Mouse (Mus musculus) effector memory CD4-positive, alpha-beta T cell, adult 5 months (primary cell): ENCODE measurements around the gene Olfr1184. TPM values are rescaled to one million over a fixed set of nuclear protein-coding genes. Genes with fewer than 3 reads are reported as not detected.

Source experiments
- polyA plus RNA-seq: library from polyadenylated mRNA; unstranded; fragments of 100-300 nt; shearing (Covaris generic); gene quantifications from one replicate; pipeline ENCODE4 v1.2.1, GENCODE M21; 2017

Gene Olfr1184
- polyA plus RNA-seq, result 0.37 TPM

DNA sequence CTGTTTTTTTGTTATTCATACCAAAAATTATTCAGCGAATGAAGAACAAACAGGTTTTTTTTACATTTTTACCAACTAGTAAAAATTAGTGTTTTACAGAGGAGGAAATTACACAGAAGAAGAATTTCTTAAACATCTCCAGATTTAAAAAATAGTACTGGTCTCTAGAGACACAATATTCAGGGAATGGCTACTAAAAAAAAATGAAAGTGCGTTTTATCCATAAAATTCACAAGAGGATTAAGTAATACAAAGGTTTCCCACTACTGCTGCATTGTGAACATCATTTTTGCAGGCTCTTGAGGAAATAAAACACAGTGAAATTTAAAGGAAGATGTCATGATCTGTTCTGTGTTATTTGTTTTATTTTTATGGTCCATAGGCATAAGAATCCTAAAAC is at the start of gene Olfr1184:
Gene Olfr1184 (plus strand): TSS at position 301 of the 400 bp plus-strand sequence.

GRCm38 (mm10) chr2:88449031-88449430 is 34.4 kb upstream of the Olfr1184 start, which contains the start of gene Gm13757:
Gene Gm13757, minus strand, starts transcription at chr2:88449131.

GRCm38 (mm10) chr2:88454567-88454966 is 28.8 kb upstream of the Olfr1184 start, which contains the start of gene Olfr1183:
Gene Olfr1183, plus strand, starts transcription at chr2:88454867.

DNA sequence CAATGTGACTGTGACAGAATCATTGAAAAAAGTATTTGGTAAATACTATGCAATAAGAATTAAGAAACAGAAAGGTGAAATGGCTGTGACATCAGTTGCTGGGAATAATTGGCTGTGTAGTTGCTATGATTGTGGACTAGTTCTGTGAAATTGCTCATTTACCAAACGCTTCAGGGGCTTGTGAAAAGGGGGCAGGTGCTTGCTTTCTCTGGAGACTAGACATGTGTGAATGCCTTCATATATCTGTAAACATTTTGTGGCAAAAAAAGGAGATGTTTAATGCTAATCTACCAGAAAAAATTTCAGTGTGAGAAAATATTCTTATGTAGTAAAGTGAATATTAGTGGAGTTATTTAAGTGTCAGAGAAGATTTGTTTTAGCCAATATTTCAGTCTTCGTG is 9.6 kb downstream of the Olfr1184 start, which contains the start of gene Olfr1185-ps1:
Gene Olfr1185-ps1 (plus strand): TSS at position 301 of the 400 bp plus-strand sequence.

GRCm38 (mm10) chr2:88518251-88518650 is 34.9 kb downstream of the Olfr1184 start, which contains the start of gene Olfr1186:
Gene Olfr1186, plus strand, starts transcription at chr2:88518551.

Other genes with a start within 250 kb of the Olfr1184 start
- not detected for gene Olfr1173, start 203.7 kb upstream of the Olfr1184 start, polyA plus RNA-seq
- gene Olfr1174-ps, start 168.5 kb upstream of the Olfr1184 start, polyA plus RNA-seq, result not detected
- gene Olfr1175-ps, start 156.4 kb upstream of the Olfr1184 start, polyA plus RNA-seq, result not detected
- gene Olfr1176, start 146.9 kb upstream of the Olfr1184 start, polyA plus RNA-seq, result not detected
- gene Olfr1177-ps, start 137.1 kb upstream of the Olfr1184 start, polyA plus RNA-seq, result not detected
- gene Olfr1178, start 96.5 kb upstream of the Olfr1184 start, polyA plus RNA-seq, result not detected
- not detected for gene Olfr1179, start 77.1 kb upstream of the Olfr1184 start, polyA plus RNA-seq
- not detected for gene Olfr1180, start 64.4 kb upstream of the Olfr1184 start, polyA plus RNA-seq
- not detected for gene Olfr1181, start 57.4 kb upstream of the Olfr1184 start, polyA plus RNA-seq
- gene Gm13757, start 34.5 kb upstream of the Olfr1184 start, polyA plus RNA-seq, result not detected
- gene Olfr1183, start 28.7 kb upstream of the Olfr1184 start, polyA plus RNA-seq, result not detected
- gene Olfr1185-ps1, start 9.7 kb downstream of the Olfr1184 start, polyA plus RNA-seq, result not detected
- not detected for gene Olfr1186, start 35.0 kb downstream of the Olfr1184 start, polyA plus RNA-seq
- gene Olfr1188, start 73.3 kb downstream of the Olfr1184 start, polyA plus RNA-seq, result not detected
- not detected for gene Olfr1189, start 102.9 kb downstream of the Olfr1184 start, polyA plus RNA-seq
- gene Olfr1191-ps1, start 156.9 kb downstream of the Olfr1184 start, polyA plus RNA-seq, result not detected
- 0.12 TPM for gene Olfr1192-ps1, start 164.9 kb downstream of the Olfr1184 start, polyA plus RNA-seq
- gene Olfr1193, start 192.0 kb downstream of the Olfr1184 start, polyA plus RNA-seq, result not detected
- gene Olfr1195, start 205.6 kb downstream of the Olfr1184 start, polyA plus RNA-seq, result not detected
- gene Olfr1196, start 221.0 kb downstream of the Olfr1184 start, polyA plus RNA-seq, result not detected
- gene Olfr1197, start 248.8 kb downstream of the Olfr1184 start, polyA plus RNA-seq, result not detected